Mouse (Mus musculus) gonadal fat pad, adult 2 months (tissue): ENCODE measurements around the gene Tspan4. TPM values are rescaled to one million over a fixed set of nuclear protein-coding genes. Genes with fewer than 3 reads are reported as not detected.
A peak's percentile ranks its signal among the peaks of the same experiment; 100 is the strongest.
"Not testable (repeated sequence)": the region's sequence is repeated elsewhere in the genome, so short reads cannot be mapped to it uniquely, and the experiment has no call there.

Experiments used
- DNase-seq: peaks from one replicate; pipeline ENCODE4 v3.0.0-alpha.2; 2012; ENCODE audit warnings: low read depth
- polyA plus RNA-seq: library from polyadenylated mRNA; depleted of rRNA; stranded (reverse); fragments of >200 nt; gene quantifications from 2 replicates; pipeline ENCODE4 v1.2.3, GENCODE M21; 2012

The Tspan4 gene
- polyA plus RNA-seq, 1 experiment = 130 TPM

DNA sequence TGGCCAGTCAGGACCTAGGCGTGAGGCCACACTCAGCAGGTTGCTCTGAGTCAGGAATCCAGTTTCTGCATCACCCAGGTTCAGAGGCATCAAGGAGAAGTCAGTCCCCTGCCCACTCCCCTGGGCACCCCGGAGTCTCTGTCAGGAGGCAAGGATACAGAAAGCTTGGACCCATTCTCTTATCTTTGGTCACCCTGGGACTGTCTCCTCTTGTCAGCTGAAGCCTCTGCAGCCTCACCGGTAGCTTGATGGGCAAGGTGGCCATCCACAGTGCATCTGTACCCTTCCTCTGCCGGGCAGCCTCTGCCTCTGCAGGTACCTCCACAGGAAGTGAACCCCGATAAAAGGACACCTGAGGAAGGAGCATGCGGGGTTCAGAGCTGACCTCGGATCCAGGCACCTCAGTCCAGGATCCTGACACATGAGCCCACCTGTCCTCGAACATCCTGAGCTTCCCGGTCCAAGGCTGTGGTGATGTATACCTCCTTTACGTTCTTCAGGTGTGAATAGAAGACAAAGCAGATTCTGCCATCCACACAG, 35.8 kb upstream of the Tspan4 start:
- no peak for DNase-seq

DNA sequence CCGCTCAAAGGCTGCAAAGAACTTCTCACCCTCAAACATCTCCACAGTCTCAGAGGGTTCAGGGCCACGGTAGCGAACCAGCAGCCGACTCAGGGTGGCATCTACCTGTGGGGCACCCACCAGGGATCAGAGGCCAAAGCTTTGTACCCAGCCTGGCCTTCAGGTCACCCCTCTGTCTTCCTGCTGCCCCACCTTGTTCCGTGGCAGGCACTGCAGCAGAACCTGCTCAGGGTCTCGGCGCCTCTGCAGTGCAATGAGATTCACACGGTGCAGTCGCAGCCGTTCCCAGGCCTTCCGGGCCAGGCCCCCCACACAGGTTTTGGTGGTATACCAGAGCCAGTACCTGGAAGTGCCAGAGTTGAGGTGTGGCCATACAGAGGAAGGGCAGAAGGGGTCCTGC, 35.2 kb upstream of the Tspan4 start:
- DNase-seq = no peak

DNA sequence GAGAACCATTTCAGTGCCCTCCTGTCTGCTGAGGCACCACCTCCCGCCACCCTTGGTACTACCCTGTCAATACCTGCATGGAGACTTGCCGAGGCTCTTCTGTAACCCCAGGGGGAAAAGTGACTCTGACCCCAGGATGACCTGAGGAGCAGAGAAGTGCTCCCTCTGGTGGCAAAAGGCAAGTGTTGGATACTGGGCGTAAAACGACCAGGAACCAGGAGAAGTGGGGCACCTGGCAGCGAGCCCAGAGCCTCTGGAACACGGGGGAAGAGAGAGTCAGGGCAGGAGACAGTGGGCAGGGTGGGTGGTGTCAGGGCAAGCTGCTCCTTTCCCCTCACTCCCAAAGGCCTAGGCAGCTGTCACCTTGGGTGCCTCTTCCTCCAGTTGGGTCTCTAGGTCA, 34.4 kb upstream of the Tspan4 start:
- no peak for DNase-seq

DNA sequence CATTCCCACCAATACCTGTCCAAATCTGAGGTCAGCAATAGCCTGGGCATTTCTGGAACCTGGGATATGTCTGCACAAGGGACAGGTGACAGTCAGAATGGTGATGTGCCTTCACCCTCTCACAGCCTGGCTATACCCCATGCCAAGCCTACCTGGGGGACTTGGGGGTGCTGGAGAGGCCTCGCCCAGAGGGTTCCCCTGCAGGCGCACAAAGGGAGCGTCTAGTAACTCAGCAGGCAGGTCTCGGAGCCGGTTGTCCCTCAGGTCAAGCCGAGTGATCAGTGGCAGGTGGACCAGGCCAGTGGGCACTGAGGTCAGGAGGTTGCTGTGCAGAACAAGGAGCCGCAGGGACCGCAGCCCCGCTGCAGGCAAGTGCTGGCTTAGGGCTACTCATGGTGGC, 33.6 kb upstream of the Tspan4 start:
- no peak for DNase-seq

DNA sequence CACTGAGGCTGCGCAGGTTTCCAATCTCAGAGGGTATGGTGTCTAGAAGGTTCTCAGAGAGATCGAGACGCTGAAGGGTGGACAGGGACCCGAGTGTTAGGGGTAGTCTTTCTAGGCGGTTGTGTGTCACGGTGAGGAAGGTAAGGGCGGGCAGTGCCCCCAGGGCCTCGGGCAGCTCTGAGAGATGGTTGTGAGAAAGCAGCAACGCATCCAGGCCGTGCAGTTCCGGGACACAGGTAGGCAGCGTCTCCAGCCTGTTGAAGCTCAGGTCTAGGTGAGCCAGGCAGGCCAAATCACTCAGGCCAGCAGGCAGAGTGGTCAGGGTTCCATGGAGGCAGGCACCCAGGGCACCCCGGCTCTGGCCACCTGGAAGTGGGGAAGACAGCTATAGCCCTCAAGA, 32.8 kb upstream of the Tspan4 start:
- DNase-seq = no peak

DNA sequence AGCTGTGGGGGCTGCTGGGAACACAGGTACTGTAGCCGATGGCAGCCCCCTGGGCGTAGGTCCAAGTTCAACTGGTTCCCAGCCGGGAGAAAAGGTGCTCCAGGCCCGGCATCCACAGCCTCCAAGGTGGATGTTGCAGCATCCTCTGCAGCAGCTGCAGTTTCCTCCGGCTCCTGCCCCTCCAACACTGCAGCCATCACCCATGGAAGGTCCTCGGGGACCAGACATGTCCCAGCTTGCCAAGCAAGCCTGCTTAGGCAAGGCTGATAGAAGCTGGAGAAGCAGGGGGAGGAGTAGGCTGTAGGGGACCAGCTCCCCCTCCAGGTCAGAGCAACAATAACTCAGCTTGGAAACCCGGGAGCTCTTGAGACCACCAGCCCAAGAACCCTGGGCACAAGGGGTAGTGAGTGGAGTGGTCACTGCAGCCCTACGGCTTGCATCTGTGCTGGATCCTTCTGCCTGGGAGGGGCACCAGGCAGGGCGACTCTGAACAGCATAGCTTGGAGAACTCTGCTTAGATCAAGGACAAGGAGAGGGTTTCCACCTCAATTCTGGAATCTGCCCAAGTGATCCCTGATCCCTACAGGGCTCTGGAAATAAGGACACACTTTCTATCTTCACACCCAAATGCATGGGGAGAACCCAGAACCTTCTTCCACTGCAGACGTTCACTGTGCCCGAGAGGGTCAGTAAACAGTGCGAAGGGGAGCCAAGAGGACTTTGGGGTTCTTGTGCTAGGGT, 31.8 kb upstream of the Tspan4 start:
- no peak for DNase-seq

DNA sequence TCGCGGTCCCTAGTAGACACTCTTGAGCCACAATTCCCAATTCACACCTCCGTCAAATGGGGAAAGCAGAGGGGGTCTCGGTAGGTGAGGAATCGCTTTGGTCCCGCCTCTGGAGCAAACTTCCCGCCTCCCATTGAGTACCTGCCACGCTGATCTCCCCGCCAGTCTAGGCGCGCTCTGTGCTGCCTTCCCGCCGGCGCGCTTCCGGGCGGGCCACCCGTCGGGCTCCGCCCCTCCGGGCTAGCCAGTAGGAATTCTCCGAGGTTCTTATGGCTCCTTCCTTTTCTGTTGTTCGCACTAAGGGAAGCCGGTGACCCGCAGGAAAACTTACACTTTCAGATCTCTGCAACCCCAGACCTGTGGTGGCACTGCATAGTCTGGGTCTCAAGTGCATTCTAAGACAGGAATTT, 31.2 kb upstream of the Tspan4 start, which contains the start of gene Pidd1:
Gene Pidd1, minus strand, starts transcription at position 198 of the 410 bp plus-strand sequence.
- DNase-seq = no peak

DNA sequence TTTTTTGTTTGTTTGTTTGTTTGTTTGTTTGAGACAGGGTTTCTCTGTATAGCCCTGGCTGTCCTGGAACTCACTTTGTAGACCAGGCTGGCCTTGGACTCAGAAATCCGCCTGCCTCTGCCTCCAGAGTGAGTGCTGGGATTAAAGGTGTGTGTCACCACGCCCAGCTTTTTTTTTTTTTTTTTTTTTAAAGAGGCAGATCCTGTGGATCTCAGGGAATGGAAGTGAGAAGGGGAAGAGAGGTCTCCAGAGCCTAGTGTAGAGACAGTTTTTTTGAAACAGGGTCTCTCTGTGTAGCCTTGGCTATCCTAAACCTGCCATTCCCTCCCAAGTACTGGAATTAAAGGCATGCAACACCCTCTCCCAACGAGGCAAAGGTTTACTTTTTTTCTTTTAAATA, 28.7 kb upstream of the Tspan4 start:
- not testable (repeated sequence) for DNase-seq

DNA sequence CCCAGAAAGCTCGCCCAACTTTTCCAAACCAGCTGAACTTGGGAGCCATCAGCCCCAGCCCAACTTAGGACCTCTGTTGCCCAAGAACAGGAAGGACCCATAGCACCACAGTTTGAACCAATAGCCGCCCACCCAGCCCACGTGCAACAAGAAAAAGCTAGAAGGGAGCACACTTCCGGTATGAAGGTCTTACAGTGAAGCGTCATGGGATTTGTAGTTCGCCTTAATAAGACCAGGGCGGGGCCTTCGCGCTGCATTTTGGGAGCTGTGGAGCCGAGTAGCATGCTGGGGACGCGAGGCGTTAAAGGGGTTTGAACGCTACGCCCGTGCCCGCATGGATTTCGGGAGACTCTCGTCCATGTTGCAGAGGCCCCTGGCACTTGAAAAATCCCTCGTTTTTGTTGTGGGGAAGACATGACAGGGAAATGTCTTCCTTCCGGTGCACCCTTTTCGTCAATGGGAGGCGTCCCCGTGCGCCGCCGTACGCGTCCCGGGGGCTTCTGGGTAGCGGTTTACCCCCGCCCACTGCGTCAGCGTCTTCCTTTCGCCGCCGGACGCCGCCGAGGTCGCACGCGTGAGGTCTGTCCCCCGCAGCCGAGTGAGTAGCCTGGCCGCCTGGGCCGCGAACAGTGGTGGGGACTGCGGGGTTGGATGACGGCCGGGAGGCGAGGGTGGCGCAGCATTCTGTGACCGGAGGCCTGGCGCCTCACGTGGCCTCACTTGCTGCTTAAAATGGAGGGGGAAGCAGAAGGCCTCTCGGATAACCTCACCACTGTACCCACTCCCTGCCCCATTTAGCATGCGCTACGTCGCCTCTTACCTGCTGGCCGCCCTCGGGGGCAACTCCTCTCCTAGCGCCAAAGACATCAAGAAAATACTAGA, 27.7 kb upstream of the Tspan4 start, which contains the start of gene Rplp2:
Gene Rplp2, plus strand, starts transcription at position 261 of the 882 bp plus-strand sequence.
- DNase-seq = no peak

DNA sequence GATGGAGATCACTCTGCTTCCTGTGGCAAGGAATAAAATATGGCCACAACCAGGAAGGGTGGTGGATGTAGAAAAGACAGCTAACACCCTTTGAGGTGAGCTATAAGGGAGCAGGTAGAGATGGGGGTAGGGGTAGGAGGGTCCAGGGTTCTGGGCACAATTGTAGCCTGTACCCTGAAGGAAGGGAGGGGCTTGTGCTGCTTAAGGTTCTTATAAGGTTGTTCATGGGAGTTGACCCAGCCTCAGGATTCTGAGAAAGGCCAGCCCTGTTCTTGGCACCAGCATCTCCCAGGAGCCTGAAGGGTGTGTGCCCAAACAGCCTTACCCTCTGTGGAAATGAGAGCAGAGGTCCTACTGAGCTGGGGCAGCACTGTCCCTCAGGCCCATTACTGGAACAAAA, 23.1 kb upstream of the Tspan4 start:
- DNase-seq = no peak

DNA sequence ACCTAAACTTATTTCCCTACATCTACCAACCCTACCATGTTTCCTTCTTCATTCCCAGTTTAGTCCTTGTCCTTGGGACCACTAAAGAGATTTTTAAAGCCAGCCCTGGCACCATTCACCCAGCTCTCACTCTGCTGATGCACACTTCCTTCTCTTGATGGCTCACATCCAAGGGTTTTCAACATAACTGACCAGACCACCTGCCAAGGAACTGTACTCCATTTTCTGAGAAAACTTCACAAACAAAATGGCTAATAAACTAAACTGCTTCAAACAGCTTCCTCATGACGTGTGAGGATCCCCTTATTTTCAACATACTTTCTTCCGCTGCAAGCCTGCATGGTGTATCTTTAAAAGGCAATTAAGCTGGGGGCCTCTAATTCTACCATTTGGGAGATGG, 21.4 kb upstream of the Tspan4 start:
- no peak for DNase-seq

DNA sequence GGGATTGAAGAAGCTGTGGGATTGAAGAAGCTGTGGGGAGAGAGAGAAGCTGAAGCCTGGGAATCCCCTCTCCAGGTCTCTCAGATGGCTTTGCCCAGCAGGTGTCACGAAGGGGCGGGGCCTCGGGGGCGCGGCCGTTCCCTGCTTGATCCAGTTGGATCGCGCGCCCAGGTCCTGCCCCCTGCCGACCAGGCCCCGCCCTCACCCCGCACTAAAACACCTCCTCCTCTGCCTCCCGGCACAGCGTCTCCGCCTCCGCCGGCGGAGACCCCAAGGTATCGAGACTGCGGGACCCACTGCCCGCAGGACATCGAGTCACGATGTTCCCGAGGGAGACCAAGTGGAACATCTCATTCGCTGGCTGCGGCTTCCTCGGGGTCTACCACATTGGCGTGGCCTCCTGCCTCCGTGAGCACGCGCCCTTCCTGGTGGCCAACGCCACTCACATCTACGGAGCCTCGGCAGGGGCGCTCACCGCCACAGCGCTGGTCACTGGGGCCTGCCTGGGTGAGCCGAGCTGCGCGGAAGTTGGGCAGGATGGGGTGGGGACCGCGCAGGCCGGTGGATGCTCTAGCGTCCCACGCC, 20.0 kb upstream of the Tspan4 start, which contains the start of gene Pnpla2:
Gene Pnpla2, plus strand, starts transcription at position 232 of the 585 bp plus-strand sequence.
- DNase-seq = no peak

DNA sequence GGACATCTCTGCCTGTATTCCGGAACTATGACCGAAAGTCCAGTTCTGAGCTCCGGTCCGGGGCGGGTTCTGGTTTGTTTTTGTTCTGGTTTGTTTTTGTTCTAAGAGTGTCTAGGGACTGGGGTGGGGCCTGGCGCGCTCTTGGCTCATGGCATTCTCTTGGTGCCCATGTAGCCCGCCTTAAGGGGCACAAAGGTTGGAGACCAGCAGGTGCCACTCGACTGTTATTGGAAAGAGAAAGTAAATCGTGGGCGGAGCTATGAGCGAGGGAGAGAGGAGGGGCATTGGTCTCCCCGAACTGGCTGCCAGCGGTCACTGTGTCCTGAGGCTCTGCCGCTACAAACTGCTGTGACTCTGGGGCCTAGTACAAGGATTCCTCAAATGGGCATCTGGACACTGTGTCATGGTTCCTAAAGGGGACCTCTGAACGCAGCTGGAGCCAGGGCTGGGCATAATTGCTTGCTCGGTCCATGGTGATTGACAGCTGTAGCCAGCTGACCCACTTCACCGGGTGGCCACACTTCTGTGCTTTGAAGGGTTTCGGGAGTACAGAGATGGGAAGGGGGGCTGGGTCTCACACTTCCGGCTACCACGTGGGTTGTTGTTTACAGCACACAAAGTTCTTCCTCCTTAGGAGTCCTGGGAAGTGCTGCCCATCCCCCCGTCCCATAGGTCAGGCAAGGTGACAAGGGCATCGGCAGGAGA, 19.3 kb upstream of the Tspan4 start:
- DNase-seq = no peak

DNA sequence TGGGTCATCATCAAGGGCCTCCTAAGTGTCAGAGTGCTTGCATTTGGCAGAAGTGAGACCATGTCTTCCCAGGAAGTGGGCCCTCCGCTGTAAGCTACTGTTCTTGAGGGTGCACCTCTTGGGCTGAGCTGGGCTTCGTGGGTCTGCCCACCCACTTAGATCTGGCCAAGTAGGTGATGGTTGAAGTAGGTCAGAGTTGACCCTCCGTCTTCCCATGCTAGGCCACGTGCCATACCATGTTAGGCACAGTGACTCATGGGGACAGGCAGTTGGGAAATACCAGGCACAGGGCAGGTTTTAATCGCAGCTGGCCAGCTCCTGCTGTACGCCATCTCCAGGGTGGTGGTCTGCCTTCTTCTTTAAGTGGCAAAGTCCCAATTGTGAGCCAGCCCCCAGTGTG, 18.3 kb upstream of the Tspan4 start:
- no peak for DNase-seq

DNA sequence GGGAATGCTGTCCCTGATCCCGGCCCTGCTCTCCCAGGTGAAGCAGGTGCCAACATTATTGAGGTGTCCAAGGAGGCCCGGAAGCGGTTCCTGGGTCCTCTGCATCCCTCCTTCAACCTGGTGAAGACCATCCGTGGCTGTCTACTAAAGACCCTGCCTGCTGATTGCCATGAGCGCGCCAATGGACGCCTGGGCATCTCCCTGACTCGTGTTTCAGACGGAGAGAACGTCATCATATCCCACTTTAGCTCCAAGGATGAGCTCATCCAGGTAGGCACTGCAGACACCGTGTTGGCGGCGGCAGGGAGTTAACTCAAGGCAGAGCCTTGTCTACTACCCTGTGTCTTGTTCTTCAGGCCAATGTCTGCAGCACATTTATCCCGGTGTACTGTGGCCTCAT, 17.8 kb upstream of the Tspan4 start:
- DNase-seq = no peak

DNA sequence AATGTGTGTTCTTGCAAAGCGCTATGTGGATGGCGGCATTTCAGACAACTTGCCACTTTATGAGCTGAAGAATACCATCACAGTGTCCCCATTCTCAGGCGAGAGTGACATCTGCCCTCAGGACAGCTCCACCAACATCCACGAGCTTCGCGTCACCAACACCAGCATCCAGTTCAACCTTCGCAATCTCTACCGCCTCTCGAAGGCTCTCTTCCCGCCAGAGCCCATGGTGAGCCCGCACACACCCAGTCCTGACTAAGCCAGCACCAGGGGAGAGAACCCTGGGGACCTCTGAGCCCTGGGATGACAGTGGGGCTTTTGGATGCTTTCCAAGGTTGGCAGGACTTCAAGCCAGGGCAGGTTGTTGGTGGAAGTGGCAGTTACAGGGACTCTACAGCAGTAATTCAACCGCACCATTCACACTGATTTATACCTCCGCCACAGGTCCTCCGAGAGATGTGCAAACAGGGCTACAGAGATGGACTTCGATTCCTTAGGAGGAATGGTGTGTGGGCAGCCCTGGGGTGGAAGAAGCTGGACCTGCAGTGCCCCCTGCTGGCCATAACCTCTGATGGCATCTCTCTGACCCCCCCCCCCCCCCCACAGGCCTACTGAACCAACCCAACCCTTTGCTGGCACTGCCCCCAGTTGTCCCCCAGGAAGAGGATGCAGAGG, 16.9 kb upstream of the Tspan4 start:
- DNase-seq = no peak

DNA sequence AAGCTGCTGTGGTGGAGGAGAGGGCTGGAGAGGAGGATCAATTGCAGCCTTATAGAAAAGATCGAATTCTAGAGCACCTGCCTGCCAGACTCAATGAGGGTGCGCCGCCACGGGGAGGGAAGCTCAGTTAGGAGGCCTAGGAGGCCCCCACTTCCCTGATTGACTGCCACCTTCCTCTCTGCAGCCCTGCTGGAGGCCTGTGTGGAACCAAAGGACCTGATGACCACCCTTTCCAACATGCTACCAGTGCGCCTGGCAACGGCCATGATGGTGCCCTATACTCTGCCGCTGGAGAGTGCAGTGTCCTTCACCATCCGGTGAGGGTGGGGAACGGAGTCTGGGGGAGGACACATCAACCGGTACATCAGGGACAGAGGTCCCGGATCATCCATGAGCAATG, 16.4 kb upstream of the Tspan4 start:
- DNase-seq = no peak

DNA sequence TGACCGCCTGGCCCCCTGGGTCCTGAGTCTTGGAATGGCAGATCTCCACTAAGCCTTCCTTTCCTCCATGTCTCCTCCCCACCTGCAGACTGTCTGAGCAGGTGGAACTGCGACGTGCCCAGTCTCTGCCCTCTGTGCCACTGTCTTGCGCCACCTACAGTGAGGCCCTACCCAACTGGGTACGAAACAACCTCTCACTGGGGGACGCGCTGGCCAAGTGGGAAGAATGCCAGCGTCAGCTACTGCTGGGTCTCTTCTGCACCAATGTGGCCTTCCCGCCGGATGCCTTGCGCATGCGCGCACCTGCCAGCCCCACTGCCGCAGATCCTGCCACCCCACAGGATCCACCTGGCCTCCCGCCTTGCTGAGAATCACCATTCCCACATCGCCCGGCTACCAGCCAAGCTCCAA, 15.7 kb upstream of the Tspan4 start:
- no peak for DNase-seq

DNA sequence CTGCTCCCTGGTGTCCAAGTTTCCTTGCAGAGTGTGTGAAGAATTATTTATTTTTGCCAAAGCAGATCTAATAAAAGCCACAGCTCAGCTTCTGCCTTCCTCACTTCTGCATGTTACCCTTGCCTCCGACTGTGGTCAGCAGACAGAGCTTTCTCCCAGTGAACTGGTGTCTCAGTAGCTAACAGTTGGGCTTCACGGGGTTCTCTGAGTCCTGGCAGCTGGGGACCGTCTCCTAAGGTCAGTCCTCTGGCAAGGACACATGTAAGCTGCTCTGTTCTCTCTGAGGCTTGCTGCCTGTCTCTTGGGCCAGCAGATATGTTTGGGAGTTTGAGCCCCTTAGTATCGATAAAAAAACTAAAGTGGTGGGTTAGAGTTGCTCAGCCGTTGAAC, 15.0 kb upstream of the Tspan4 start:
- no peak for DNase-seq

DNA sequence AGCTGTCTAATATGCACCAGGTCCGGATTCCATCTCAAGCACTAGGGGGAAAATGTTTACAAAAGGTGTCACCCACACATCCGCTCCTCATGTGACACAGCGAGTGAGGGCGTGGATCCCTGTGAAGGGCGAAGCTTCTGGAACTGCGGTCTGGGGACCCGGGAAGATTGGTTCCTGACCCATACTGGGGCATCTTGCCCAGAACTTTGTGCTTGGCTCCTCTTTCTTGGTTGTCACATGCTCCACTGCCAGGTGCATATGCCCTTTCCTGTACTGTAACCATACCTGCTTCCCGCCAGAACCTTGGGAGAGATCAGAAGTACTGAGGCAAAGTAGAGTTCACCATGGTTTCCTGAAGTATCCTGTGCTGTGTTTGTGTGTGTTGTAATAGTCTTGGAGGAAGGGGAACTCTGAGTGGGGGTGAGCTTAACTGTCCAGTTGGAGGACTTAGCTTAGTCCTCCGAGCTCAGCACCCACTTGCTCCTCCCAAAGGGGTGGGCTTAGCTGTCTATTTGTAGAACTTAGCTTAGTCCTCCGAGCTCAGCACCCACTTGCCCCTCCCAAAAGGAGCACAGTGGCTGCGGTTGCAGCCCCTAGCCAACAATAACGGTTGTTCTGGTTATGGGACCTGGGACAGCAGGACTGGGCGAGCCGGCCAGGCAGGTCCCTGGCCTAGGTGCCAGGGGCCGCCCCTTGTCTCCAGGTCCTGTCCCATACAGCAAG, 14.5 kb upstream of the Tspan4 start, which contains the start of gene Cracr2b:
Gene Cracr2b, plus strand, starts transcription at position 704 of the 723 bp plus-strand sequence.
- peak; percentile 95 for DNase-seq
